Mouse (Mus musculus) layer of hippocampus, adult 18-20 months (tissue): ENCODE measurements around the gene Cnpy3. TPM values are rescaled to one million over a fixed set of nuclear protein-coding genes. Genes with fewer than 3 reads are reported as not detected.

Experiments used
- total RNA-seq, 2 experiments: library from RNA; stranded (reverse); gene quantifications; 2 replicates each; pipeline ENCODE4 v1.2.3; 2021

Cnpy3 gene
- total RNA-seq, 2 experiments from 2014 or later: 66.6 to 71.8 TPM

Other genes starting within 250 kb of the Cnpy3 start
- gene Cul9, start 205.8 kb downstream of the Cnpy3 start, total RNA-seq: 10 to 100 TPM; 61.8 to 66.4 TPM
- gene Srf, start 196.0 kb downstream of the Cnpy3 start, total RNA-seq: 10 to 100 TPM; 80.8 to 89.0 TPM
- gene Ptk7, start 122.7 kb downstream of the Cnpy3 start, total RNA-seq: 1 to 10 TPM; 8.0 to 9.0 TPM
- 10 to 100 TPM; 22.4 to 22.6 TPM for gene Klc4, start 106.2 kb downstream of the Cnpy3 start, total RNA-seq
- 10 to 100 TPM; 53.1 to 60.7 TPM for gene Mrpl2, start 106.0 kb downstream of the Cnpy3 start, total RNA-seq
- gene Cul7, start 101.9 kb downstream of the Cnpy3 start, total RNA-seq: 10 to 100 TPM; 18.9 to 20.2 TPM
- 10 to 100 TPM; 17.2 to 19.7 TPM for gene Rrp36, start 77.9 kb downstream of the Cnpy3 start, total RNA-seq
- gene Mea1, start 73.4 kb downstream of the Cnpy3 start, total RNA-seq: 100 to 1,000 TPM in 1 of 2 experiments, 10 to 100 TPM in 1; 97.2 to 109 TPM
- gene Klhdc3, start 71.3 kb downstream of the Cnpy3 start, total RNA-seq: 100 to 1,000 TPM; 172 to 177 TPM
- gene Ppp2r5d, start 47.1 kb downstream of the Cnpy3 start, total RNA-seq: 10 to 100 TPM; 89.3 to 90.9 TPM
- 10 to 100 TPM; 55.5 to 62.4 TPM for gene Pex6, start 40.8 kb downstream of the Cnpy3 start, total RNA-seq
- 1 to 10 TPM in 1 of 2 experiments, not detected in 1; 1.1 TPM for gene Gnmt, start 23.0 kb downstream of the Cnpy3 start, total RNA-seq
- under 1 TPM in 1 of 2 experiments, not detected in 1; 0.25 TPM for gene Ptcra, start 11.5 kb upstream of the Cnpy3 start, total RNA-seq
- gene 2310039H08Rik, start 20.4 kb upstream of the Cnpy3 start, total RNA-seq: 1 to 10 TPM; 4.9 to 8.3 TPM
- 10 to 100 TPM; 49.0 to 55.9 TPM for gene Rpl7l1, start 30.5 kb upstream of the Cnpy3 start, total RNA-seq
- 10 to 100 TPM; 61.5 to 65.7 TPM for gene Bicral, start 106.3 kb upstream of the Cnpy3 start, total RNA-seq
- gene Tbcc, start 138.5 kb upstream of the Cnpy3 start, total RNA-seq: 10 to 100 TPM; 29.9 to 30.2 TPM
- not detected for gene Prph2, start 158.2 kb upstream of the Cnpy3 start, total RNA-seq